Mouse (Mus musculus) embryo, embryonic 11 days (tissue): ENCODE data around the gene Gm20806.
"Not testable (repeated sequence)": the region's sequence is repeated elsewhere in the genome, so short reads cannot be mapped to it uniquely, and the experiment has no call there.

ENCODE experiments used
- DNase-seq: peaks from one replicate; pipeline ENCODE4 v3.0.0-alpha.2; 2015

Gm20806 gene

GRCm38 (mm10) chrY:78837956-78838355 is at the start of gene Gm20806:
Gene Gm20806 (minus strand): TSS chrY:78838056.
- not testable (repeated sequence) for DNase-seq
